Mouse (Mus musculus) megakaryocyte, adult 5-6 weeks (primary cell): ENCODE measurements around the gene Tspan5. TPM values are rescaled to one million over a fixed set of nuclear protein-coding genes. Genes with fewer than 3 reads are reported as not detected.

Source experiments
- ATAC-seq: 2 replicates; pipeline ENCODE4 v1.8.0; 2016; ENCODE audit warnings: mild to moderate bottlenecking, inconsistent platforms; ENCODE audit not compliant: poor library complexity, severe bottlenecking
- total RNA-seq, 2 experiments: library from RNA; stranded (forward) in 1 of 2; stranded (reverse) in 1 of 2; fragments of 153-499, 151-499 nt in 1 of 2; fragments of 221-1000, 200-1000 nt in 1 of 2; gene quantifications; 2 replicates each; pipeline versions ENCODE4 v1.2.3 to v1.2.4; 2015 to 2017

Tspan5 gene
- total RNA-seq, 2 experiments from 2014 or later = 24.4 to 39.0 TPM

GRCm38 (mm10) chr3:138917016-138917415 is 175.0 kb downstream of the Tspan5 start:
- no peak for ATAC-seq

GRCm38 (mm10) chr3:138918241-138918640 is 176.2 kb downstream of the Tspan5 start:
- ATAC-seq = no peak

GRCm38 (mm10) chr3:138926161-138926560 is 184.2 kb downstream of the Tspan5 start:
- ATAC-seq = no peak

- no peak for ATAC-seq
These were observed 185.4 kb downstream of the Tspan5 start for GRCm38 (mm10) chr3:138927437-138927836.

GRCm38 (mm10) chr3:138936780-138937179 is 194.8 kb downstream of the Tspan5 start:
- ATAC-seq = no peak

GRCm38 (mm10) chr3:138937241-138937640 is 195.2 kb downstream of the Tspan5 start:
- no peak for ATAC-seq

- no peak for ATAC-seq
These were observed 199.6 kb downstream of the Tspan5 start for GRCm38 (mm10) chr3:138941604-138942003.

GRCm38 (mm10) chr3:138945516-138945915 is 203.5 kb downstream of the Tspan5 start:
- no peak for ATAC-seq

- ATAC-seq = no peak
These were observed 207.1 kb downstream of the Tspan5 start for GRCm38 (mm10) chr3:138949081-138949480.

GRCm38 (mm10) chr3:138955220-138955619 is 213.2 kb downstream of the Tspan5 start:
- ATAC-seq = no peak

Other genes starting within 250 kb of the Tspan5 start
- 179 and 204 TPM in 2 replicates for gene Eif4e, start 216.0 kb upstream of the Tspan5 start, total RNA-seq (2015)
- gene Eif4e, start 216.0 kb upstream of the Tspan5 start, total RNA-seq (2017) = 106 and 108 TPM in 2 replicates